Mouse (Mus musculus): ENCODE data around the gene Gm11027. TPM values are rescaled to one million over a fixed set of nuclear protein-coding genes. Genes with fewer than 3 reads are reported as not detected.

The Gm11027 gene
- not detected for polyA plus RNA-seq (2014; fragmentation: Illumina TruSeq; extraction: RNeasy Lipid Tissue Mini Kit (QIAGEN cat#74804))

DNA sequence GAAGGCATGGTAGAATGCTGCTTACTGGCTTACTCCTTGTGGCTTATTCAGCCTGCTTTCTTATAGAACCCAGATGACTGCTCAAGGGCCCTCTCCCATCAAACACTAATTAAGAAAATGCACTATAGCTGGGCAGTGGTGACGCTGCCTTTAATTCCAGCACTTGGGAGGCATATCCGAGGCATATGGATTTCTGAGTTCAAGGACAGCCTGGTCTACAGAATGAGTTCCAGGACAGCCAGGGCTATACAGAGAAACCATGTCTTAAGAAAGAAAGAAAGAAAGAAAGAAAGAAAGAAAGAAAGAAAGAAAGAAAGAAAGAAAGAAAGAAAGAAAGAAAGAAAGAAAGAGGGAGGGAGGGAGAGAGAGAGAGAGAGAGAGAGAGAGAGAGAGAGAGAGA lies at the start of gene Gm11027:
TSS of gene Gm11027 (plus strand) at position 301 of the 400 bp plus-strand sequence.

DNA sequence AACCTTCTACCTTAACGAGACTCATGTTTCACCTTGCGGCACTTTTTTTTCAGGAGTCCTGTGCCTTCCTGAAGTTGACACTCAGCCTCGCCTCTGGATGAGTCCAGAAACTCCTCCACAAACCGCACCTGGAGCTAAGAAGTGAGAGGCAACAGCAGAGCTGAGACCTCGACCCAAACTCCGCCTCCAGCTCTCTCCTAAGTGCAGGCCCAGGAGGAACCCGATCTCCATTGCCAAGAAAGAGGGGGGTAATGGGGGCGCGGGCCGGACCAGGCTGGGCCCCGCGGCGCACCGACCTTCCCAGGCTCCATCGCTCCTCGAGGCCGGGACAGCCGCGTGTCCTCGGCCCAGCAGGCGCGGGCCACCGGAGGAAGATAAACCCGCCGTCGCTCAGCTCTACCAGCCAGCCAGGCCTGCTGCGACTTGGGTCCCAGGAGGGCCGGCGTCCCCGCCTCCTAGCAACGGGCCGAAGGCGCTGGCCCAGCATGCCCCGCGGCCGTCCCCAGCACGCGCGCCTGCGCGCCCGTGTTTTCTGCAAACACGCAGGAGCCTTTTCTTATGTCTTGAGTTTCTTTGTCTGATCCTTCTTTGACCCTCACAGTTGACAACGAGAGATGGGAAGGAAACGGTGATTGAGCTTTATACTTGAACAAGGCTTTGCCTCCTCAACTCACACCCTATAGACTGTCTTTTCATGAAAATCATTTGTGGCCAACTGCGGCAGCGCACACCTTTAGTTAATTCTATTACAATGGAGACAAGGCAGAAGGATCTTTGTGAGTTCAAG lies 12.4 kb upstream of the Gm11027 start, which contains the start of gene Wdr60:
TSS of gene Wdr60 (minus strand) at position 468 of the 787 bp plus-strand sequence.

DNA sequence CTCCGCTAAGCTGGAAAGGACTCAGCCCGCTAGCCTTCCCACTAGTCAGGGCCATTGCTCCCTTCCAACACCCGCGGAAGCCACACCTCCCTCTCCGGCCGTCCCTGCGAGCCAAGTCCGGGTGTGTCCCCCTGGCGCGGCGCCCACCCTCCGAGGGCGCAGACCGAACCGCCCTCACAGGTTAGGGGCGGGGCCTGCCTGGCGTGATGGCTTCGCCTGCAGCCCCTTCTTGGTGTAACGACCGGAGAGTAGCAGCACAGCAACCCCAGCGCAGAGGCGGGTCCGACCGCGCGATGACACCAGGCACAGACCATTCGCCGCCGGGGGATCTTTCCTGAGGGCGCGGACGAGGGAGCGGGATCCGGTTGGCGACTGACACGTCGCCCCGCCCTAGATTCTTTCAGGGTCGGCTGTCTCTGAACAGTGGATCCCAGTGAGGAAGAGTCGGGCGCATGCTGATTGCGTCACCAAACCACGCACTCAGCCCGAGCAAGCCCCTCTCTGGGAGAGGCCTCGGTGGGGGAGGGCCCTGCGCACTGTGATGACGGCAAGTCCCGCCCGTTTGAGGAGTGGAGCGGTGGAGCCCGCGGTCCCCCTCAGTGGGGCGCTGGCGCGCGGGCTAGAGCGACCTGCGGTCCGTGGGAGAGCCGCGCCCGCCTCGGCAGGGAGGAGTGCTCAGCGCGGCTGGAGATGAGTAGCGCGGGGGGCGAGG lies 5.6 kb downstream of the Gm11027 start, which contains the start of gene Esyt2:
TSS of gene Esyt2 (plus strand) at position 544 of the 712 bp plus-strand sequence.

Other genes starting within 250 kb of the Gm11027 start
- 166 TPM for gene Zfp386, start 227.7 kb upstream of the Gm11027 start, polyA plus RNA-seq (2014; fragmentation: Illumina TruSeq; extraction: RNeasy Lipid Tissue Mini Kit (QIAGEN cat#74804))
- gene Vipr2, start 197.7 kb upstream of the Gm11027 start, polyA plus RNA-seq (2014; fragmentation: Illumina TruSeq; extraction: RNeasy Lipid Tissue Mini Kit (QIAGEN cat#74804)): 0.51 TPM
- gene Wdr60, start 12.4 kb upstream of the Gm11027 start, polyA plus RNA-seq (2014; fragmentation: Illumina TruSeq; extraction: RNeasy Lipid Tissue Mini Kit (QIAGEN cat#74804)): 16.7 TPM
- gene Esyt2, start 5.8 kb downstream of the Gm11027 start, polyA plus RNA-seq (2014; fragmentation: Illumina TruSeq; extraction: RNeasy Lipid Tissue Mini Kit (QIAGEN cat#74804)): 187 TPM
- 67.1 TPM for gene Ncapg2, start 130.0 kb downstream of the Gm11027 start, polyA plus RNA-seq (2014; fragmentation: Illumina TruSeq; extraction: RNeasy Lipid Tissue Mini Kit (QIAGEN cat#74804))
- not detected for gene Ptprn2, start 210.3 kb downstream of the Gm11027 start, polyA plus RNA-seq (2014; fragmentation: Illumina TruSeq; extraction: RNeasy Lipid Tissue Mini Kit (QIAGEN cat#74804))